Mouse (Mus musculus) bone marrow macrophage, adult 2 months (primary cell): ENCODE data around the gene Nav1. TPM values are rescaled to one million over a fixed set of nuclear protein-coding genes. Genes with fewer than 3 reads are reported as not detected.

Experiments used
- H3K27ac ChIP-seq: 2 replicates; pipeline ENCODE4 v1.5.1; 2012; ENCODE audit warnings: low read depth, low read length; ENCODE audit not compliant: insufficient read depth
- H3K4me1 ChIP-seq: 2 replicates; pipeline ENCODE4 v1.6.1; 2012; ENCODE audit warnings: low read length; ENCODE audit not compliant: control insufficient read depth, insufficient read depth
- H3K4me3 ChIP-seq: 2 replicates; pipeline ENCODE4 v1.5.1; 2012; ENCODE audit warnings: mild to moderate bottlenecking, low read length, moderate library complexity; ENCODE audit not compliant: insufficient read depth
- CTCF ChIP-seq: IDR thresholded peaks from 2 replicates; pipeline ENCODE4 v1.5.1; 2012; ENCODE audit warnings: low read depth, mild to moderate bottlenecking, low read length, moderate library complexity
- POLR2A ChIP-seq: IDR thresholded peaks from 2 replicates; pipeline ENCODE4 v1.6.1; 2012; ENCODE audit warnings: mild to moderate bottlenecking, low read depth, low read length, borderline replicate concordance
- polyA plus RNA-seq: library from polyadenylated mRNA; stranded (reverse); fragments of >200 nt; gene quantifications from 2 replicates; pipeline ENCODE4 v1.2.4, GENCODE M21; 2012; ENCODE audit not compliant: missing spikeins, insufficient read depth, insufficient read length

The Nav1 gene
- polyA plus RNA-seq, 1 experiment = 81.3 TPM

- TF ChIP-seq POLR2A = no peak
- no peak for TF ChIP-seq CTCF
- no peaks in the 10 kb centered on the region for H3K4me1 ChIP-seq
- H3K27ac ChIP-seq = no peak overlapping the region
- H3K4me3 ChIP-seq = no peak overlapping the region
These were observed 166.1 kb downstream of the Nav1 start for GRCm38 (mm10) chr1:135440986-135441385.

- H3K4me1 ChIP-seq = no peaks in the 10 kb centered on the region
- no peak overlapping the region for H3K4me3 ChIP-seq
- no peak overlapping the region for H3K27ac ChIP-seq
- TF ChIP-seq POLR2A = no peak
- TF ChIP-seq CTCF = no peak
These were observed 168.3 kb downstream of the Nav1 start for GRCm38 (mm10) chr1:135438801-135439200.

GRCm38 (mm10) chr1:135435823-135436222 lies 171.3 kb downstream of the Nav1 start:
- no peak for TF ChIP-seq CTCF
- no peak for TF ChIP-seq POLR2A
- Histone ChIP-seq H3K27ac (no peak overlapping the region), H3K4me1 (no peaks in the 10 kb centered on the region), H3K4me3 (no peak overlapping the region)

DNA sequence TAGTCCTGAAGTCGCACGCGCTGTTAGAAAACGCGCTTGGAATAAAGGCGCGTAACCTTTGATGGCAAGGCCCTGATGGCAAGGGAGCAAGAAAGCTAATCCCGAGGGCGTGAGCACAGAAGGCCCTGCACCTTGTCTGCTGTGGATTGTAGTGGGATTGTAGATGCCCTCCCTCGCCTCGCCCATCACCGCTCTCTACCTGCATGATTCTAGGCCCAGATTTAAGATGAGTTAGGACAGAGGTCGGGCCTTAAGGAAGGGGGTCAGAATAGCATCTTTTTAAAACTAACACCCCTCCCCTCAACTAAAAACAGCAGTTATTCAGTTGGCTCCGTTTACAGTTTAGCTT lies 176.5 kb downstream of the Nav1 start:
- H3K4me1 ChIP-seq = peaks cover 24% of the 10 kb centered on the region
- H3K4me3 ChIP-seq = peak overlapping the region; percentile 74
- TF ChIP-seq POLR2A (no peak), CTCF (no peak)
- peak overlapping the region; percentile 46 for H3K27ac ChIP-seq

DNA sequence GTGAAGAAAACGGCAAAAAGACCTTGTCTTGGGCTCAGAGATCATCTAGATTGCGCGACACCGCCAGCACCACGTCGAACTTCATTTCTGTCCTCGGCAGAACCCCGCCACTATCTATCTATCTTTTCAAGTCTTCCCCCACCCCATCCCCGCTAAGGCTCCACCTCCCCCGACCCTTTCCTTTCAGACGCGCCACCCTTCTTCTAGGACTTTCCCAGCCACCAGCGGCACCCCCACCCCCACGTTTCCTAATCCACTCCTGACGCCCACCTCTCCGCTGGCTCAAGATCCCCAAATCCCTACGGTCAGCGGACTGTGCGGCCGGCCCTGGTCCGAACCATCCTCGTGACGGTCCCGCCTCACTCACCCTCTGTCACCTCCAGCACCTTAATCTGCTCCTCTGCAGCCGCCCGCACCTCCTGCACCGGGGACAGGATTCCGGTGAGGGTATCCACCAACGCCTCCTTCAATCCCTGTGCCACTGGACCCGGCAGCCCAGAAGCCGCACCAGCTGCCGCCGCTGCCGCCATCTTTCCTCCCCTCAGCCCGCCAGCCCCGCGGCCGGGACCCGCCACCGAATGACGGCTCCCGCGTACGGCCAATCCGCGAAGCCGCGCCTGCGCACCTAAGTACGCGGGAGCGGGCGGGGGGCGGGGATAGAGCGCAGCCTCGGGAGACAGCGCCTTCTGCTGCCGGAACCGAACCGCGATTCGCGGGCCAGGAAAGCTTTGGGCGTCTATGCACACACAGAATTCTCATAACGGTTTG lies 177.0 kb downstream of the Nav1 start, which contains the start of gene Ipo9:
TSS of gene Ipo9 (minus strand) at position 599 of the 768 bp plus-strand sequence.
- Histone ChIP-seq H3K27ac (peak within 1 kb of the TSS; percentile 46), H3K4me3 (peak within 1 kb of the TSS; percentile 74), H3K4me1 (peaks cover 24% of the 10 kb centered on the region)
- TF ChIP-seq POLR2A (no peak), CTCF (peak; percentile 40)

- TF ChIP-seq POLR2A = no peak
- no peak for TF ChIP-seq CTCF
- Histone ChIP-seq H3K27ac (peak overlapping the region; percentile 14; the same call in 1 of the 2 replicates), H3K4me3 (no peak overlapping the region), H3K4me1 (peaks cover 24% of the 10 kb centered on the region)
These were observed 179.7 kb downstream of the Nav1 start for GRCm38 (mm10) chr1:135427390-135427789.

- H3K4me1 ChIP-seq = peaks cover 24% of the 10 kb centered on the region
- H3K4me3 ChIP-seq = no peak overlapping the region
- no peak overlapping the region for H3K27ac ChIP-seq
- TF ChIP-seq CTCF = no peak
These were observed 180.4 kb downstream of the Nav1 start for GRCm38 (mm10) chr1:135426645-135427044.

DNA sequence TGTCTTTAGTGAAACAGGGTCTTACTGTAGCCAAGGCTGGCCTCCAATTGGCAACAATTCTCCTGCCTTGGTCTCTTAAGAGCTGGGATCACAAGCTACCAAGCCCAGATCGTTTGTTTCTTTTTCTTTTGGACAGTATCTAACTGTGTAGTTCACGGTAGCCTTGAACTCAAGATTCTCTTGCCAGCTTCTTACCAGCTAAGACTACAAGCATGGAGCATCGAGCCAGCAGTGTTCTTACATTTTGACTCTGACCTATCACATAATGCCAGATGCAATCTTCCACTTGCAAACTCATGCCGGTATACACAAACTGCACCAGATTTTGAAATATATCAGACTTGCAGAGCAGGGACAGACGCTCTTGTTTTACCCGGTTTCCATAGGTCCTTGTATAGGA lies 184.3 kb downstream of the Nav1 start:
- no peak overlapping the region for H3K27ac ChIP-seq
- no peak overlapping the region for H3K4me3 ChIP-seq
- peaks cover 15% of the 10 kb centered on the region for H3K4me1 ChIP-seq
- no peak for TF ChIP-seq POLR2A
- no peak for TF ChIP-seq CTCF

- no peak overlapping the region for H3K27ac ChIP-seq
- no peak overlapping the region for H3K4me3 ChIP-seq
- H3K4me1 ChIP-seq = peaks cover 25% of the 10 kb centered on the region
- TF ChIP-seq POLR2A (no peak), CTCF (no peak)
These were observed 193.1 kb downstream of the Nav1 start for GRCm38 (mm10) chr1:135413996-135414395.

GRCm38 (mm10) chr1:135412130-135412529 lies 195.0 kb downstream of the Nav1 start:
- Histone ChIP-seq H3K4me1 (peaks cover 25% of the 10 kb centered on the region), H3K27ac (no peak overlapping the region), H3K4me3 (no peak overlapping the region)
- no peak for TF ChIP-seq POLR2A
- no peak for TF ChIP-seq CTCF
